Mouse (Mus musculus) thymus, postnatal 0 days (tissue): ENCODE measurements around the gene Gm45837. TPM values are rescaled to one million over a fixed set of nuclear protein-coding genes. Genes with fewer than 3 reads are reported as not detected.
A peak's percentile ranks its signal among the peaks of the same experiment; 100 is the strongest.

Experiments used
- DNase-seq: peaks from one replicate; pipeline ENCODE4 v3.0.0-alpha.2; 2015; ENCODE audit warnings: low spot score
- polyA plus RNA-seq: library from polyadenylated mRNA; unstranded; fragments of >200 nt; fragmentation: Nextera tagmentation; extraction: Ambion mirVana; gene quantifications from 2 replicates; pipeline ENCODE4 v1.2.1, GENCODE M21; 2015

Gm45837 gene
- polyA plus RNA-seq, 1 experiment from 2014 or later, result not detected

- DNase-seq, result no peak
These were observed 18.7 kb upstream of the Gm45837 start for GRCm38 (mm10) chr7:101391909-101392479.

- DNase-seq, result no peak
These were observed 17.7 kb upstream of the Gm45837 start for GRCm38 (mm10) chr7:101393015-101393414.

DNA sequence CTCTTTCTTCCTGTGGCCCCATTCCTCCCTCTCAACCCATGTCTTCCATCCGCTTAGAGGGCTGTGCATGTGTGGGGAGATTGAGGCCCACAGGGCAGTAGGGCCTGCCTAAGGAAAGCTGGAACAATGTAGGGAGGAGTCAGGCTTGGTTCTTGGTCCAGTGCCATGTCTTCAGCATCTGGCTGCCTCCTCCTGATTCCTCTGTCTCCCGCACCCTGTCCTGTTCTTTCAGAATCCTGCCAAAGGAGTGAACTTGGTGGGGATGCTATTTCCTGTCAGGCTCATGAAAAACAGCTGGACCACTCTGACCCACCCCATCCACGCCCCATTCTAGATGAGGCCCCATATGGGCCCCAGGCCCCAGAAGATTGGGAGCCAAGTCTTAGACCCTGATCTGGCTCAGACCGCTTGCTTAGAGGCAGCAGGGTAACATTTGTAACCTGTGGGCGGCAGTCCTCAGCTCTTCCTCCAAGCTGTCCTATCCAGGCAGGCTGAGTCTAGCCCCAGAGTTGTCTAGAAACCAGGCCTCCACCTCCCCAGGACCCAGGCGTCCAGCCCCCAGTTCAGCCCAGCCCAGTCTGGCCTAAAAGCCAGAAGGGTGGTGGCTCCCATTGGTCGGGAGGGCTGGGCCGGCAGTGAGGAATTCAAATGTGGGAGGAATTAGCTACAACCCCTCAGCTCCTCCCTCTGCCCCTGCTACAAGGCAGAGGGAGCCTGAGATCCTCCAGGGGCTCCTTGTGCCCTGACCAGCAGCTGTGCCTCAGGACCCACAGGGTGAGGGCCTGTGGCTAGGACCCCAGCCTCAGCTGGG lies 16.8 kb upstream of the Gm45837 start:
- DNase-seq, result no peak

- no peak for DNase-seq
These were observed 16.1 kb upstream of the Gm45837 start for GRCm38 (mm10) chr7:101394569-101394968.

DNA sequence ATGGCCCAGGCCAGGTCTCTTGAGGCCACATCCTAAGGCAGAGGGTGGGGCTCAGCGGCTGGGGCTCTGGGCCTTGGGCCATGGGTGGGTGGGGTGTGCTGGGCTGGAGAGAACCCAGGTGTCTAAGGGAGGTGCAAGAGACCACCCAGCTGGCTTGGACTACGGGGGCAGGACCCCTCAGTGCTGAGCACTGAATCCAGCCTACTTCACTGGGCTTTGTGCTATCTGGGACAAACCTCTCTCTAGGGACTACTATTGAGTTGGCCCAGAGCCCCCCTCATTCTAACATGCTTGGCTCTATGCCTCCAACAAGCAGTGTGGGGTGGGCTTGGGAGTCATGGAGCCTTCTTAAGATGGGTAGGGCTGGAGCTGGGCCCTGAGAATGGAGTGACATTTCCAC lies 15.2 kb upstream of the Gm45837 start:
- DNase-seq, result no peak

DNA sequence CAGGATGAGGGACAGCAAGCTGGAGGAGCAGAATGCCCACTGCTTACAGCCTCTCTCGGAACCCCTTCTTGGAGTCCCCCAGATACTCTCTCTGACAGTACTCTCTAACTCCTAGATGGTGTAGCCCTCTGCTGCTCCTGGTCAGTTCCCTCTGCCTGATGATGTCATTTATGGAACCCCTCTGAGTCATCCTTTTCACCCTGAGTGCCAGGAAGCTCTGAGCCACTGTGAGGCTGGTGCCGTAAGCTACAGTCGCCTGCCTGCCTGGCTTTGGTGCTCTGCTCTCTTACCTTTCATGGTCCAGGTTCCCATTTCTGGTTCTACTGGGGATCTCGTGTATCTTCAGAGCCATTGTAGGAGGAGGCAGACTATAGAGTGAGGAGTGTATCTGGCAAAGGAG lies 13.5 kb upstream of the Gm45837 start:
- DNase-seq, result no peak

DNA sequence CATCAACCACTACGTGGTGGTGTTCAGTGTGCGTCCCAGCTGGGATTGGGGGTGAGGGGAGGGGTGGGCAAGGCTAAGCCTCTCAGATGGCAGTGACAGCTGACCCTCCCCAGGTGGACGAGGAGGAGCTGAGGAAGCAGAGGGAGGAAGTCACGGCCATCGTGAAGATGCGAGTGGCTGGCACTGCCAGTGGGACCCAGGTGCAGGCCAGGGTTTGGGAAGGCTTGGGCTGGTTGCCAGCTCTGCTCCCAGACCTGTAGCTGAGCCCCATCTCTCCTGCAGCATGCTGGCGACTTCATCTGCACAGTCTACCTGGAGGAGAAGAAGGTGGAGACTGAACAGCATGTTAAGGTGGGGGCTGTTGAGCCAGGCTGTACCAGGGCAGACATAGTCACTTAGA lies 9.2 kb upstream of the Gm45837 start:
- DNase-seq, result no peak

DNA sequence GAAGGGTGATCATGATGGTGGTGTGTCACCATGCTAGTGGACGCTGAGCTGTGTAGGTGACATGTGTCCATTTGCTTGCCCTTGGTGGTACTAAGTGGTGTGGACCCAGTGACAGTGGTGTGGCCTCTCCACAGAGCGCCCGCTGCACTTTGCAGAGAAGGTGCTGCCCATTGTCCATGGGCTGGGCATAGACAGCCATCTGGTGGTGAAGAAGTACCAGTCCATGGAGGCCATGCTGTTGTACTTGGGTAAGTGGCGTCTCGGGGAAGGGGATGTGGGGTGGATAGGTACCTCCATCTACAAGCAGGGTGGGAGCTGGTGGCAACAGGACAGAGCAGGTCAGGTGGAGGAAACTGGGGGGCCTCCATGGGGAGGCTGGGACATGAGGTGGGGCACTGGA lies 6.9 kb upstream of the Gm45837 start:
- no peak for DNase-seq

DNA sequence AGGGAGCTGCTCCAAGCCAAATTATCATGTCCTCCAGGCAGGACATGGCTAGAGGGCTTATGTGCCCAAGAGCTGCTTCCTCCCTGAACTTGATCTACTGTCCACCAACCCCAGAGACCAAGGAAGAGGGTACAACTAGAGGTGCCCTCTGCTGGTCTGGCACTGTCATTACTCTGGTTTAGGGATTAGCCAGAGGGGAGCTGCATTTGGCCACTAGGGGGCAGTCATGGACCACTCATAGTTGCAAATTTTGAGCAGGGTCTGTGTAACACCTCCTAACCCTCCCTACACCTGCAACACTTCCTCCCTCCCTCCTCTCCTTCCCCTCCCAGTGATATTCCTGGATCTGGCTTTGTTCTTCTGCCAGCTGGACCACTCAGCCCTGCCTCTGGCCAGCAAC lies 2.1 kb downstream of the Gm45837 start:
- peak; percentile 89 for DNase-seq

DNA sequence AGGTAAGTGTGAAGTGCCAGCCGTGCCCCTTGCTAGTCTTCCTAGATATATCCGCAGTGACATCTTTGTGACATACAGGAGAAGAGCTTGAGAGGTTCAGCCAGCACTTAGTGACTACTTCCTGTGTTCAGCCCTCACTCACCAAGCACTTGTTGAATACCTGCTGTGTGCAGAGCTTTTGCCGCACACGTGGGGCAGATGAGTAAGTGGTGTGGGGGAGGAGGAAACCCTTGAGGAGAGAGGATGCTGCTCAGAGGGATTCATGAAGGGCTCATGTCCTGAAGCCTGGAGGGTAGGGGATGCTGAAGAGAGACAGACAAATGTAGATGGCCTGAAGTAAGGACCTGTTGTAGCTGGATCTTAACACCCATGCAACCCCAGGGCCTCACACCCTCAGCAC lies 3.5 kb downstream of the Gm45837 start:
- no peak for DNase-seq

GRCm38 (mm10) chr7:101414661-101415511 lies 4.2 kb downstream of the Gm45837 start:
- DNase-seq, result no peak

GRCm38 (mm10) chr7:101415512-101416100 lies 4.9 kb downstream of the Gm45837 start:
- no peak for DNase-seq

GRCm38 (mm10) chr7:101416391-101416790 lies 5.7 kb downstream of the Gm45837 start:
- DNase-seq, result no peak

DNA sequence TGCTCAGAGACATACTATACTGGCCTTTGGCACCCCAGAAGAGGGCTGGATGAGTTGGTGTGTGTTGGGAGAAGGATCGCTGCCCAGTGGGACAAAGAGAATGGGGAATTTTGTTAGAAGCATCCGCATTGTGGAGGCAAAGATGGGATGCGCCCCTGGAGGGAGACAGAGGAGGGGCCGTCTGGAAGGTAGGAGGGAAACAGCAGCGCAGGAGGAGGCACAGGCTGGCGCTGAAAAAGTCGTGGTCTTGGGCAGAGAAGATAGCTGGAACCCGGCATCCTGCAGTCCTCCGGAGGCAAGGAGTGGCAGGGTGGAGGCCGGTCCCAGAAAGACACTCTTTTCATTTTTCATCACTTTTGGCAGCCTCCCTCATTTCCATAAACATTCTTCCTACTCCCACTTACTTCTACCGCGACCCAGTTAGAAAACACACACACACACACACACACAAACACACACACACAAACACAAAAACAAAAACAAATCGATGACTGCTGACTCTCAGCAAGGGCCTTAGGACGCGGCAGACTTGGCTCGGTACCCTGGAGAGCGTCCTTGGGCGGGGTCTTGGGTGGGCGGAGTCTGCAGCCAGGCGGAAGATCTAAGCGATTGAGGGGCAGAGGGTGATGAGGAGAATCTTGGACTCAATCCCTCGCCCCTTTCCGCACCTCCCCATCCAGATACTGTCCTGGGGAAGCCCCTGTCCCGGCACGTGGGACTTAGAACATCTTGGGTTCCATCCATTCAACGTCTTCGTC lies 8.5 kb downstream of the Gm45837 start:
- peak; percentile 27 for DNase-seq

- no peak for DNase-seq
These were observed 10.8 kb downstream of the Gm45837 start, which contains the start of gene Pde2a for GRCm38 (mm10) chr7:101421529-101421928. TSS of gene Pde2a (plus strand) at chr7:101421691.

- DNase-seq, result peak; percentile 26
These were observed 11.4 kb downstream of the Gm45837 start for GRCm38 (mm10) chr7:101422069-101422468.

DNA sequence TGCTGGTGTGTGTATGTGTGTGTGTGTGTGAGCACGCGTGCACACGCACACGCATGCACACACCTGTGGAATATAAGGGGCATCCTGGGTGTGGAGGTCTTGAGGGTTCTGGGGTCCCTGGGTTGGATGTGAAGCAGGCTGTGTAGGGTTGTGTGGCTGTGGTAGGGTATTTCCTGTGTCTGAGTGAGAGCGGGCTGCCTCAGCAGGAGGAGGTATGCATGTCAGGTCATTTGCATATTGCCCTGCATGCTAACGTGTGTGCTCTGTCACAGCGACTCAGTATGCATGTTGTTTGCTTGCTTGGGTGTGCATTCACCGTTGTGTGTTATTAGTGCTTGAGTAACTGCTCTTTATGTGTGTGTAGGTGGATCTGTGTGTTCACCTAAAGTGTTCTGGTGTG lies 12.0 kb downstream of the Gm45837 start:
- DNase-seq, result no peak

DNA sequence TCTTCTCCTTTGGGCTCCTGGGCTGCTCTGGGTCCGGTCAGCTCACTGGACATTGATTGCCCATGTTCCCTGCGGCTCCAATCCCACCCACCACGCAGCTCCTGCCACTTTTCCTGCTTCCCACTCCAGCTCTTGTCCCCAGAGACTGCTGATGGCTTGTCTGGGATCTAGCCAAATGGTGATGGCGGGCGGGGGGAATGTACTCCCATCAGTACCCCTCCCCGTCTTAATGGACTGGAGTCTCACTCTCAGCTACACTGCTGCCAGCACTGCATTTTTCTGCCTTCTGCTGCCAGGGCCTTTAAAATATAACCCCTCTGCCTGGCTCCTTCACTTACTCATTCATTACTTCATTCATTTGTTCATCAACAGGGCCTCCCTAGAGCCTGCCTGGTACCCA lies 13.3 kb downstream of the Gm45837 start:
- DNase-seq, result no peak

DNA sequence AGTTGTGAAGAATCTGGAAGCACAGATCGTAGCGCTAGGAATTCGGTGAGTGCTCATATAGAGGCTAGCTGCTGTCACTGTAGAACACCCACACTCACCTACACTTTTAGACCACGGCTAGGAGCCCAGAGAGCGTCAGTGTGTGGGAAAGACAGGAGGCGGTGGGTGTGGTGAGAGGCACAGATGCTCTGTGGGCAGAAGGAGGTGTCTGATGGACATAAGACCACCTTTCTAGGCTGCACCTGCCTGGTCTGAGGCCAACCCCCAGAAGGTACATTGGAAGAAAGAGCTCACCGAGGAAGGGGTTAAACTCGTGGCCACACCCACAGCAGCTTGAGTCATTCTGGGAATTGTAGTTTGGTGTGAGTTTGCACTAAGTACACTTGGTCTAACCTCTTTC lies 16.0 kb downstream of the Gm45837 start:
- DNase-seq, result no peak

DNA sequence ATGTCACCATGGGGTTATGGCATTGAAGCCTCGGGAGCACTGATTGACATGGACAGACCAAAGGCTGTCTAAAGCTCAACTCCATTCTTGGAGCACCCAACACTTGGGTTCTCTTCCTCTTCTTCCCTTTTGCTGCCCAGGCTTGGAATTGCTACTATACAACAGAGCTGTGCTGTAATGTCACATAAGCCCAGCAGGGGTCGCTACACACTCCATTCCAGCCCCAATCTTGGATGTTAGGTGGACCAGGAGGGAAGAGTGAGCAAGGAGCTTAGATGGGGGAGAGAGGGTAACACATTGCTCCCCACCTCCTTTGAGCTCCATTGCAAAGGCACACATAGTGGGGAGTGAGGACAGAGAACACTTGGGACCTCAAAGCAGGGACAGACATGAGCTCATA lies 17.1 kb downstream of the Gm45837 start:
- peak; percentile 51 for DNase-seq

GRCm38 (mm10) chr7:101435038-101435437 lies 24.4 kb downstream of the Gm45837 start:
- DNase-seq, result no peak
